Mouse (Mus musculus): Measurements from ENCODE around the gene Maff. TPM values are rescaled to one million over a fixed set of nuclear protein-coding genes. Genes with fewer than 3 reads are reported as not detected.
A peak's percentile ranks its signal among the peaks of the same experiment; 100 is the strongest.

The Maff gene
- polyA plus RNA-seq, 1 experiment from 2014 or later, result 3.9 TPM

DNA sequence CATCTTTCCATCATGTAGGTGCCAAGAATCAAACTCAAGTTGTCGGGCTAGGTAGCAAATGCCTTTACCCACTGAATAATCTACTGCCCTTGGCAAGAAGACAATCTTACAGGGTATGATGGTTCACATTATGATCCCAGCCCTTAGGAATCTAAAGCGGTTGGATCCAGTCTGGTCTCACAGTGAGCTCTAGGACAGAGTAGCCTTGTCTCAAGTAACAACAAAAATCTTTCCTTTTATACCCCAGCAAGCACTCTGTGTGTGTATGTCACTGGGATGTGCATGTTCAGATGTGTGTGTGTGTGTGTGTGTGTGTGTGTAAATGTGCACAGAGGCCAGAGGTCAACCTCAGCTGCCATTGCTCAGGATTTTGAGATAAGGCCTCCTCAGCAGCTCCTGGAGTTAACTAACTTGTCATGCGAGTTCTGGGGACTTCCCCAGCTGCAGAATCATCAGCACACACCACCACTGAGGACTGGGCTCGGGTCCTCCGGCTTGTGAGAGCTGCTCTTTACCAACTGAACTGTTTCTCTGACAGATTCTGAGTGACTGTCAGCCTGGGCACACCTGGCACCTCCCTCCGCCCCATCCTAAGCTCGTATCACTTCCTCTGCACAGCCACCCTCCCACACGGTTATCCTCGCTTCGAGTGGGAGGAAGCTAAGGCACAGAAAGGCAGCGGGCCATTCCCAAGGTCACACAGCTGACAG lies 24.0 kb upstream of the Maff start:
- no peak for ATAC-seq (replicated peaks; ENCODE audit: extremely low read depth, insufficient read depth, low FRiP score)
- H3K4me2 ChIP-seq (ENCODE audit: low read depth, low read length), result peak overlapping the region; percentile 32
- peaks cover 32% of the 10 kb centered on the region for H3K4me1 ChIP-seq (ENCODE audit: control insufficient read depth, insufficient read depth, low read length)
- H3K36me3 ChIP-seq (ENCODE audit: control insufficient read depth, insufficient read depth), result no peaks in the 10 kb centered on the region
- no peak overlapping the region for H3K4me3 ChIP-seq (ENCODE audit: low read length)
- no peaks in the 10 kb centered on the region for H3K27me3 ChIP-seq (ENCODE audit: control insufficient read depth, insufficient read depth, low read length)
- no peaks in the 10 kb centered on the region for H3K9me3 ChIP-seq (replicated peaks; ENCODE audit: control insufficient read depth, low read length)
- H3K27ac ChIP-seq (ENCODE audit: low read length), result peak overlapping the region; percentile 90
- WGBS, result 44% methylated on average over 11 of the region's 11 CpGs
- H3K9ac ChIP-seq (ENCODE audit: low read length), result 0 out of 2 replicates have a peak overlapping the region, but pooled peaks have one; percentile 43

DNA sequence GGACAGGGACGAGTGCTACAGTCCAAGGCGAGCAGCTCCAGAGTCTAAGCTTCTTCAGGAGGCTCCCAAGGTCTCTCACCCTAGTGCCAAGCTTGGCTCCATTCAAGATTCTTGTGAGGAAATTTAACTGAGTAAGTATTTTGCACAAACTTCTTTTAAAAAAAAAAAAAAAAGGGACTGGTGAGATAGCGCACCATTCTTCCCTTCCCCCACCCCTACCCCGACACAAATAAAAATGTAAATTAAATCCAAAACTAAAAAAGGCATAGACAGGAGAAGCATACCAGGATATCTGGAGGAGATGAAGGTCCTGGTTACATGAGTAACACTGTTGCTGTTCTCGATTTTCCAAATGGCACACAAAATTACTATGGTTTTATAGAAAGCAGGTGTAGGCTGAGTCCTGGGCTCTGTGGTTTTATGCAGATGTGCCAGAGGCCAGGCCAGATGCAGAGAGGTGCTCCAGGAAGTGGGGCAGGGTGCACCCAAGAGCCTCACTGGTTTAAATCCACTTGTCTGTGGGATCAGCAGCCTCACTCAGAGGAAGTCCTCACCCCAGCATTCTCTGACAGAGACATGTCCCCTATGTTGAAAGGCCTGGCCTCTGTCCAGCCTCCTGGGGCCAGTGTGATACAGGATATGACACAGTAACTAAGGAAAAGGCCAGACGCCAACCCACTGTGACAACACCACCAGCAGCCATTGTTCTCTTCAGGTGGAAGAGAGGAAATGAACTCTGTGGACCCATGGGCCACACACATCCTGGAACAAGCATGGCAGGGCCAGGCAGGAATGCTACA lies 23.2 kb upstream of the Maff start:
- WGBS, result 60% methylated on average over 6 of the region's 6 CpGs

DNA sequence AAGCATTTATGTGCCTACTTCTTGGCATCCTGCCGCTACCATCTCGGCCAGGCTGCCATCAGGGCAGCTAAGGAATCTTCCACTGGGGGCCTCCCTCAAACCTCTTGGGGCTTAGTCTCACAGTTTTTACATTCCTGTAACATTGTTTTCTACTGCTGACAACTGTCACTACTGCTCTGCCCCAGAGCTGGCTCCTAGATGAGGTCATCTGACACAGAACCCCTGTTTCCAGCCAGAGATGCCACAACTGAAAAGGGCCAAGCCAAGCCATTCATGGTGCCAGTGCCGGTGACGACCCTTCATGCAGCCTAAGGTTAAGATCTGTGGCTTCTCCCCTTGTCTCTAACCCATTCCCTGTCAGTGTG lies 22.6 kb upstream of the Maff start:
- WGBS, result 51% methylated on average over 4 of the region's 4 CpGs
- ATAC-seq (replicated peaks; ENCODE audit: extremely low read depth, insufficient read depth, low FRiP score), result no peak
- Histone ChIP-seq H3K4me1 (ENCODE audit: control insufficient read depth, insufficient read depth, low read length) (peaks cover 34% of the 10 kb centered on the region), H3K9ac (ENCODE audit: low read length) (0 out of 2 replicates have a peak overlapping the region, but pooled peaks have one; percentile 4), H3K27me3 (ENCODE audit: control insufficient read depth, insufficient read depth, low read length) (no peaks in the 10 kb centered on the region), H3K4me3 (ENCODE audit: low read length) (no peak overlapping the region), H3K36me3 (ENCODE audit: control insufficient read depth, insufficient read depth) (no peaks in the 10 kb centered on the region), H3K27ac (ENCODE audit: low read length) (peak overlapping the region; percentile 90), H3K4me2 (ENCODE audit: low read depth, low read length) (0 out of 2 replicates have a peak overlapping the region, but pooled peaks have one; percentile 11), H3K9me3 (replicated peaks; ENCODE audit: control insufficient read depth, low read length) (no peaks in the 10 kb centered on the region)

More for the DNA sequence above, 23.2 kb upstream of the Maff start:
- peak; percentile 16; the same call in 1 of the 2 replicates for ATAC-seq (replicated peaks; ENCODE audit: extremely low read depth, insufficient read depth, low FRiP score)
- Histone ChIP-seq H3K4me3 (ENCODE audit: low read length) (no peak overlapping the region), H3K27me3 (ENCODE audit: control insufficient read depth, insufficient read depth, low read length) (no peaks in the 10 kb centered on the region), H3K36me3 (ENCODE audit: control insufficient read depth, insufficient read depth) (no peaks in the 10 kb centered on the region), H3K9ac (ENCODE audit: low read length) (0 out of 2 replicates have a peak overlapping the region, but pooled peaks have one; percentile 43), H3K4me2 (ENCODE audit: low read depth, low read length) (peak overlapping the region; percentile 32), H3K9me3 (replicated peaks; ENCODE audit: control insufficient read depth, low read length) (no peaks in the 10 kb centered on the region), H3K4me1 (ENCODE audit: control insufficient read depth, insufficient read depth, low read length) (peaks cover 34% of the 10 kb centered on the region), H3K27ac (ENCODE audit: low read length) (peak overlapping the region; percentile 90)

DNA sequence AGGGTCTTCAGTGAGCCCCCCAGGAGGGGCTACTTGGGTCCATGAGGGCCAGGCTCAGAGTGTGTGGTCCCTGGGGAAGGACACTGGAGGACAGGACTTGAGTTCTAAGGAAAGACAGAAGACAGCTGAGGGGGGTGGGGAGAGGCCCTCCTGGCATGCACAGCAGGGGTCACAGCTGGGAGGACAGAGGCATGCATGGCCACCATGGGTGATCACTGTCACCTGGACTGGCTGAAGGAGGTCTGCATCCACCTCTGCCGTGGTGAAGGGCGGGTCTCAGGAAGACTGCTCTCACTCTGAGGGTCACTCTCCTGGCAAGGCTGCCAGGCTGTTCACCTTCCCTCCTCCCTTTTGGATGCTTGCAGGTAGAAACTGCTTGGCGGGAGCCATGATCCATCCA lies 22.0 kb upstream of the Maff start:
- no peaks in the 10 kb centered on the region for H3K27me3 ChIP-seq (ENCODE audit: control insufficient read depth, insufficient read depth, low read length)
- no peak for ATAC-seq (replicated peaks; ENCODE audit: extremely low read depth, insufficient read depth, low FRiP score)
- H3K9me3 ChIP-seq (replicated peaks; ENCODE audit: control insufficient read depth, low read length), result no peaks in the 10 kb centered on the region
- WGBS, result 72% methylated on average over 3 of the region's 3 CpGs
- no peak overlapping the region for H3K4me2 ChIP-seq (ENCODE audit: low read depth, low read length)
- H3K27ac ChIP-seq (ENCODE audit: low read length), result peak overlapping the region; percentile 90
- H3K9ac ChIP-seq (ENCODE audit: low read length), result 0 out of 2 replicates have a peak overlapping the region, but pooled peaks have one; percentile 4
- peaks cover 34% of the 10 kb centered on the region for H3K4me1 ChIP-seq (ENCODE audit: control insufficient read depth, insufficient read depth, low read length)
- H3K36me3 ChIP-seq (ENCODE audit: control insufficient read depth, insufficient read depth), result no peaks in the 10 kb centered on the region
- H3K4me3 ChIP-seq (ENCODE audit: low read length), result no peak overlapping the region

DNA sequence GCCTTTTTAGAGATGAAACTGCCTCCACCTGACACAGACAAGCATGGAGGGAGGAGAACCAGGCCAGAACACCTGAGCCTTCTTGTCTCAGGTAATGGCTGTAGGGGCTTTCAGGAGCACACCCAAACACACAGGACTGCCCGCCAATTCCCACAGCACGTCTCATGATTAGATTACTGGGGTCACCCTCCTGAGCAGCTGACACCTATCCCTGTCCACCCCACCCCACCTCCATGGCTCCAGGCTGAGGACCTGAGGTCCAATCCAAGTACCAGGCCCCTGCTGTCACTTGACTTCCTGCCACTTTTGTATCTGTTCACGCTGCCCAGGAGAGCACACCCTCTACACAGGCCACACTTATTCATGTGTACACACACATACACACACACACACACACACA lies 20.7 kb upstream of the Maff start:
- no peak for ATAC-seq (replicated peaks; ENCODE audit: extremely low read depth, insufficient read depth, low FRiP score)
- peaks cover 34% of the 10 kb centered on the region for H3K4me1 ChIP-seq (ENCODE audit: control insufficient read depth, insufficient read depth, low read length)
- 57% methylated on average over 3 of the region's 3 CpGs for WGBS
- H3K27ac ChIP-seq (ENCODE audit: low read length), result no peak overlapping the region
- H3K4me2 ChIP-seq (ENCODE audit: low read depth, low read length), result no peak overlapping the region
- H3K27me3 ChIP-seq (ENCODE audit: control insufficient read depth, insufficient read depth, low read length), result no peaks in the 10 kb centered on the region
- H3K4me3 ChIP-seq (ENCODE audit: low read length), result no peak overlapping the region
- H3K36me3 ChIP-seq (ENCODE audit: control insufficient read depth, insufficient read depth), result no peaks in the 10 kb centered on the region
- H3K9ac ChIP-seq (ENCODE audit: low read length), result no peak overlapping the region
- no peaks in the 10 kb centered on the region for H3K9me3 ChIP-seq (replicated peaks; ENCODE audit: control insufficient read depth, low read length)

DNA sequence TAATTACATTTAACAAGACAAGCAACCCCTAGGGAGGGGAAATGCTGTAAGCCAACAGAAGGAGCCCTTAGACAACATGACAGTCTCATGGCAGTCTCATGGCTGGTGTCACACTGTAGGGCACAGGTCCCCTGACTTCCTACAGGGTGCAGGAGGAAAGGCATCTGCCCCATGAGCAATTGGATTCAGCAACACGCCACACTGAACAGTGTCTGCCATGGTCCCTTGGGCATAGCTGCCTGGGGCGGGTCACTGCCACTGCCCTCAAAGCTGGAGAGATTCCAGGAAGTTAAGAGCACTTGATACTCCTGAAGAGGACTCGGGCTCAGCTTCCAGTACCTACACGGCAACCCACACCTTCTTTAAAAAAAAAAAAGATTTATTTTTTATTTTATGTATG lies 20.2 kb upstream of the Maff start:
- ATAC-seq (replicated peaks; ENCODE audit: extremely low read depth, insufficient read depth, low FRiP score), result no peak
- H3K4me1 ChIP-seq (ENCODE audit: control insufficient read depth, insufficient read depth, low read length), result peaks cover 34% of the 10 kb centered on the region
- no peaks in the 10 kb centered on the region for H3K27me3 ChIP-seq (ENCODE audit: control insufficient read depth, insufficient read depth, low read length)
- no peak overlapping the region for H3K4me3 ChIP-seq (ENCODE audit: low read length)
- no peaks in the 10 kb centered on the region for H3K9me3 ChIP-seq (replicated peaks; ENCODE audit: control insufficient read depth, low read length)
- H3K4me2 ChIP-seq (ENCODE audit: low read depth, low read length), result no peak overlapping the region
- 0 out of 2 replicates have a peak overlapping the region, but pooled peaks have one; percentile 51 for H3K27ac ChIP-seq (ENCODE audit: low read length)
- no peaks in the 10 kb centered on the region for H3K36me3 ChIP-seq (ENCODE audit: control insufficient read depth, insufficient read depth)
- no peak overlapping the region for H3K9ac ChIP-seq (ENCODE audit: low read length)
- 47% methylated on average over 4 of the region's 4 CpGs for WGBS

DNA sequence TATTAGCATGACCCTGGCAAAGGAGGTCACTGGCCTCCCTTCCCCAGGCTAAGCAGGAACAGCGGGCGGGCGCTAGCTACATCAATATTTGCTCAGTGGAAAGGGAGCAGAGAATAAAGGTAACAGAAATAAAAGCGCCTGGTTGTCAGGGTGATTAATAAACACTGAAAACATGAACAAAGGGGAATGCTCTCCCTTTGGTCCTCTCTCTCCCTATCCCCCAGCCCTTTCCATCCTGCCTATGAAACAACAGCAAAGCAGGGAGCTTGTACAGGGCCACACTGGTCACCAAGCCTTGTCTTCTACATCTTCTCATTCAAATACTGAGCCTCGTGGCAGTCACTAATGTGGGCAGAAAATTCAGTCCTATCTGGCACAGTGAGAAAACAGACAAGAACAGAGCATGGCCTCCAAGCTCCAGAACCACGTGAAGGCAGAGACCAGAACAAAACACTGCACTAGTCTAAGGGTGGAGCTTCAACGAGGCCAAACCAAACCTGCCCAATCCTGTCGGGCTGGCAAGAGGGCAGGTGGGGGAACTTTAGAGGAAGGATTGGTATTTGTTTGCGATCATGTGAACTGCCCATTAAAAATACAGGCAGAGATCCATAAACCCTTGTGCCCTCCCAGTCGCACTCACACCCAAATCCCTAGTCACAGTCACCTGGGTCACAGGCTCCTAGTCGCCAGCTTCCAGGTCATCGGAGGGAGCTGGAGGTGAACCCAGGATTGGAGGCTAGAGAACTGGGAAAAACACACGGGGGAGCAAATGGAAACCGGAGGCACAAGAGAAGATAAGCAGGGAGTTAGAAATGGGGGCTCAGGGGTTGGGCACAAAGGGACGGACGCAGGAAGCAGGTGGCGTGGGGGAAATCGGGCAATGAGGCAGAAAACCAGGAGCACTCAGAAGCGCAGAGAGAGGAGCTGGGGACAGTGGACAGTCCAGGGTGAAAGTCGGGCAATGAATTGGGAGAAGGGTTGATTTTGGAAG lies 19.2 kb upstream of the Maff start:
- Histone ChIP-seq H3K36me3 (ENCODE audit: control insufficient read depth, insufficient read depth) (no peaks in the 10 kb centered on the region), H3K9ac (ENCODE audit: low read length) (peak overlapping the region; percentile 88), H3K27me3 (ENCODE audit: control insufficient read depth, insufficient read depth, low read length) (no peaks in the 10 kb centered on the region), H3K27ac (ENCODE audit: low read length) (peak overlapping the region; percentile 91), H3K9me3 (replicated peaks; ENCODE audit: control insufficient read depth, low read length) (no peaks in the 10 kb centered on the region), H3K4me2 (ENCODE audit: low read depth, low read length) (peak overlapping the region; percentile 92), H3K4me1 (ENCODE audit: control insufficient read depth, insufficient read depth, low read length) (peaks cover 30% of the 10 kb centered on the region), H3K4me3 (ENCODE audit: low read length) (peak overlapping the region; percentile 71)
- 16% methylated on average over 20 of the region's 20 CpGs for WGBS
- ATAC-seq (replicated peaks; ENCODE audit: extremely low read depth, insufficient read depth, low FRiP score), result no peak

DNA sequence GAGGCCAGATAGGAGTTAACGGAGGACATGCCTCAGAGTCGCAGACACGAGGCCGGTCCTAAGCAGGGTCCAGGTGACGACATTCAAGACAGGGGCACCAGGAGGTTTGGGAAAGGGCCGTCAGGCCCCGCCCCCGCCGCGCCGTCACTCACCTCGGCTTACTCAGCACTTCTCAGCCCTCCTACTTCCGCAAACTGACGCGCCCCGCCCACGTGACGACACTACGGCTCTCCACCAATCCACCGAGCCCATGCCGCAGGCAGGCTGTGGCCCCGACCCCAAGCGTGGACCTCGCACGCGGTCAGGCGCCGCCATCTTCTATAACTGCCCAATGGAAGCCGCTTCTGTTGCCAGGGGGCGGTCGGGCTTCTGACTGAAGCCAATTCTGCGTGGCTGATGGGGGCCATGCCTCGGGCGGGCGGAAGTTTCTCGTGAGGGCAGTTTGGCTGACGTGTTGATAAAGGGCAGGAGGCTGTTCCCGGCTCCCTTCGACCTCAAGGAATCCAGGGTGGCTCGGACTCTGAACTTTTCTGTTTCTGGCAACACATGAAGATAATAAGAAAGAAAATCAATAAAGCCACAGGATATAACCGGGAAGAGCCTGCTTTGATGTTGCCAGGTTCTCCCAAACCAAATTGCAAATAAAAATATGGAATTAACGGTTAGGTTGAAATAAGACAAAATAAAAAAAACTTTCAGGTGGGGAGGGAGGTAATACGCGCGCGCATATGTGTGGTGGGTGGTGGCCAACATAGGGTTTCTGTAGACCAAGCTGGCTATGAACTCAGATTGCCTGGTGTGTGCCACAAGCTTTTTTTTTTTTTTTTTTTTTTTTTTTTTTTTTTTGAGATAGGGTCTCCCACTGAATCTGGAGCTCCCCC lies 18.1 kb upstream of the Maff start, which contains the start of gene Pla2g6:
Gene Pla2g6 (minus strand): TSS at position 333 of the 881 bp plus-strand sequence.
- ATAC-seq (replicated peaks; ENCODE audit: extremely low read depth, insufficient read depth, low FRiP score), result peak; percentile 94
- Histone ChIP-seq H3K27ac (ENCODE audit: low read length) (peak within 1 kb of the TSS; percentile 91), H3K36me3 (ENCODE audit: control insufficient read depth, insufficient read depth) (no peaks in the 10 kb centered on the region), H3K4me2 (ENCODE audit: low read depth, low read length) (peak within 1 kb of the TSS; percentile 92), H3K27me3 (ENCODE audit: control insufficient read depth, insufficient read depth, low read length) (no peaks in the 10 kb centered on the region), H3K9ac (ENCODE audit: low read length) (peak within 1 kb of the TSS; percentile 88), H3K9me3 (replicated peaks; ENCODE audit: control insufficient read depth, low read length) (no peaks in the 10 kb centered on the region), H3K4me3 (ENCODE audit: low read length) (peak within 1 kb of the TSS; percentile 71), H3K4me1 (ENCODE audit: control insufficient read depth, insufficient read depth, low read length) (peaks cover 23% of the 10 kb centered on the region)
- whole genome bisulfite sequencing, result 3% methylated on average over 43 of the region's 46 CpGs

Data from heart, embryonic 16.5 days (tissue).